Mouse (Mus musculus) heart, postnatal 4 days (tissue): Measurements from ENCODE around the gene Pyroxd2. TPM values are rescaled to one million over a fixed set of nuclear protein-coding genes. Genes with fewer than 3 reads are reported as not detected.
A peak's percentile ranks its signal among the peaks of the same experiment; 100 is the strongest.

Source experiments
- DNase-seq: peaks from one replicate; pipeline ENCODE4 v3.0.0; 2021
- total RNA-seq, 2 experiments: library from RNA; stranded (reverse); gene quantifications; 2 replicates each; pipeline ENCODE4 v1.2.3; 2021

Pyroxd2 gene
- total RNA-seq, 2 experiments from 2014 or later, result 7.6 to 8.2 TPM

GRCm38 (mm10) chr19:42745084-42745868 lies 7.3 kb downstream of the Pyroxd2 start:
- DNase-seq, result no peak

GRCm38 (mm10) chr19:42744162-42744586 lies 8.4 kb downstream of the Pyroxd2 start:
- DNase-seq, result peak; percentile 76

GRCm38 (mm10) chr19:42743261-42743660 lies 9.3 kb downstream of the Pyroxd2 start:
- no peak for DNase-seq

DNA sequence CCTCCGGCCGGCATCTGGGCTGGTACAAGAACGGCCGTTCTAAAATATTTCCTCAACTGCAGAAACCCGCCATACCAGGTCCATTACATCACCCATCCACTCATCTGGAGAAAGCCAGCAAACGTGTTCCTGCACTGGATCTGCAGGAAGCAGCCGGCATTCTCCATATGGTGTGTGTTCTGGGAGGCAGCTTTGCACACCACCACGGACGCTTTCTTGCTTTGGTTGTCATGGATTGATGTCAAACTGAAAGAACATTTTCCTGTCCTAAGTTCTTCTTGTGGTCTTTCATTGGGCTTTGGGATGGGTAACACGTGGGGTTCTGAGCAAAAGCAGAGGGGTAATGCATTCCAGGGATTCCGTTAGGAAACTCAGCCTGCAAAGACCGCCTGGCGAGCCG lies 10.7 kb downstream of the Pyroxd2 start:
- DNase-seq, result no peak

DNA sequence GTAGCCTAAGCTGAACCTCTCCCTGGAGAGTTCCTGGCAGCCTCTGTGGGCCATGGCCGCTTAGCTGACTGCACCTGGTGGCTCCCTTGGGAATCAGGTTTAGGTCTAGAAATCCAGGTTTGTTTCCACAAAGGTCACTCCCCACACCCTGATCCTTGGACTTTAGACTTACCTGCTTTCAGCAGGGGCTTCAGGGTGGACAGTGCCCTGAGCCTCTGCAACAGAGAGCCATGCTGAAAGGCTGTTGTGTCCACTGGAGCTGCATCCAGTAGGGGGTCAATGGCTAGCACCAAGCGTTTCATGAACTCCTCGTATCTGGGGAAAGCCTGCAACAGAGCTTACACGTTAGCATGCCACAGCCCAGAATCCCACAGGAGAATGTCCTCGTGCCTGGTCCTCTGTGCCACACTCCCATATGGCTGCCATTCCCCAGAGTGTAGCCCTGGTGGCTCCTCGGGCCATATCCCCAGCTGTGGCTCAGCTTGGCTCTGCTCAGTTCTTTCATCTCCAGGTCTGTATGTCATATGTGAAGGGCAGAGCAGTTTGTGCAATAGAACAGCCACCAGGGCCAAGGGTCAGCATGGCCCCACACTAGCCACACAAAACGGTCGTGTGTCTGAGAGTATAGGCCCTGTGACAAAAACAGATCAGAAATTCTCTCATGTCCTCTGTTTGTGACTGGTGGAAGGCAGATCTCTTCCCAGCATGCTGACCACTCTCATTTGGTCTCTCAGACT lies 12.2 kb downstream of the Pyroxd2 start:
- no peak for DNase-seq

GRCm38 (mm10) chr19:42739734-42740133 lies 12.8 kb downstream of the Pyroxd2 start:
- no peak for DNase-seq

DNA sequence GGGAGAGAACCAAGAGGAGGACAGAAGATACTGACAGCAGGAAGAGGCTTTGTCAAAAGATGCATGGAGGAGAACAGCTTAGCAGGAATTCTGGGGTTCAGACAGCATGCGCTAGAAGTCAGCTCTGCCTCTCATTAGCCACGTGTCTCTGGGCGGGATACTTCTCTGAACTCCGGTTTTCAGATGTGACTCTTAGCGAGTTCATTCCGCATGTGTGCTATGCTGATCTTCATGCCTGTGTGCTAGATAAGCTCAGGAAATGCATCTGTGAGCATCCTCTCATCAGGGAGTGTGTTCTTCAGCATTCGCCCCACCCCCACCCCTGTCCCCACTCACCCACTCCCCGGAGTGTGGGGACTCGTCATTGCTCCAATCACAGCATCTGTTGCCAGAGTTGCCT lies 14.8 kb downstream of the Pyroxd2 start:
- DNase-seq, result no peak

DNA sequence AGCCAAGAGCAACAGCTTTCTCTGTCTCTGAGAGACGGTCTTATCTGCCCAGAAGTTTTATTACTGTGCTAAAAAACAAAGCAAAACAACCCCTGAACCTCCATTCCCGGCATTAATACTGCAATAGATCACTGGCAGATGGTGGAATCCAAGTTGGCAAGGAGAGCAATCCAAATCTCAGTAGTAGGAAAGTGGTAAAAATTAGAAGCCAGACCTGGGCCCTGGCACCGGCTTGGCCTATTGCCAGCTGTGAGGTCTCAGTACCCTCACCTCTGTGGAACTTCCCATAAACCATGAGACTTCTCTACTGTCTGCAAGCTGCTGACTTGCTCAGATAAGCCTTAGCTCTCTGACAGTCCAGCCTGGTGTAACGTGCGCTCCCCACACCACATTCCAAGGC lies 17.6 kb downstream of the Pyroxd2 start:
- no peak for DNase-seq

GRCm38 (mm10) chr19:42727424-42727823 lies 25.2 kb downstream of the Pyroxd2 start:
- no peak for DNase-seq

- no peak for DNase-seq
Observed at GRCm38 (mm10) chr19:42726766-42727165, 25.8 kb downstream of the Pyroxd2 start.

GRCm38 (mm10) chr19:42725973-42726350 lies 26.6 kb downstream of the Pyroxd2 start:
- no peak for DNase-seq

DNA sequence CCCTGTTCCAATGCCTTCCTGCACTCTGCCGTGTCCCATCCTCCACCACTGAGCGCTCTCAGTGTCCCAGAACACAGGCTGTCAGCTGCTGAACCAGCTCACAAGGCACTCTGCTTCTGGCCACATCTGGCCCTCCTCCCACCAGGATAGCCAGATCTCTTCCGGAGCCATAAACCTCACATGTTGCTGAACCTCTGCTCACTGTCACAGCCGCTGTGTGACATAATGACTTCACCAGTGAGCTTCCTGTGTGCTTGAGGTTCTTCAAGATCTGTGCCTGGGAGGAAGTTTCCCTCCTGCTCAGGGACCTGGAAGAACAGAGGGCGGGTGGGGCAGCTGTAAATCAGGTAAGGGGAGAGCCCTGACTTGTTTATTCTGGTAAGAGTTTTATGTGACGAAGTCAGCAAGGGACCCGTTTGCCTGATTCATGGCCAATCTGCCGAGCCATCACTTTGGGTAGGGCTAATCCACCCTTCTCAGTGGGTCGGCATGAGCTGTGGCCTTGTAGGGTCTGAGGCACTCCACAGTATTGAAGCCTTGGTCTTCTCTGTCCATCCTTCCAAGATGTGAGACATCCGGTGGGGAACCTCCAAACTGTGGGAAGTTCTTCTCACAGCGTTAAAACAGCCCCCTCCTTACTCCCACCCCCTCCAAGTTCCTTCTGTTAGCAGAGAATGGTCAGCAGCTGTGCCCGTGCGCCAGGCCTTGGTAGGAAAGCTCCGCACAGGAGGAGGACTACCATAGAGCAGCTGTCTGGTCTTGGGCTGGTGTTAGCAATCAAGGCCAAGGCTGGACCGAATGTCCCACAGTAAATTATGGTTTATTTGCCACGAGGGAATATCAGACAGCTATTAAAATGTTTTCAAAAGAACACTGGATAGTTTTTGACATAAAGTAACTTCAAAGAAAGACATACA lies 27.3 kb downstream of the Pyroxd2 start:
- DNase-seq, result peak; percentile 46

GRCm38 (mm10) chr19:42723302-42723701 lies 29.3 kb downstream of the Pyroxd2 start:
- no peak for DNase-seq

- DNase-seq, result no peak
Observed at GRCm38 (mm10) chr19:42722500-42722899, 30.1 kb downstream of the Pyroxd2 start.

DNA sequence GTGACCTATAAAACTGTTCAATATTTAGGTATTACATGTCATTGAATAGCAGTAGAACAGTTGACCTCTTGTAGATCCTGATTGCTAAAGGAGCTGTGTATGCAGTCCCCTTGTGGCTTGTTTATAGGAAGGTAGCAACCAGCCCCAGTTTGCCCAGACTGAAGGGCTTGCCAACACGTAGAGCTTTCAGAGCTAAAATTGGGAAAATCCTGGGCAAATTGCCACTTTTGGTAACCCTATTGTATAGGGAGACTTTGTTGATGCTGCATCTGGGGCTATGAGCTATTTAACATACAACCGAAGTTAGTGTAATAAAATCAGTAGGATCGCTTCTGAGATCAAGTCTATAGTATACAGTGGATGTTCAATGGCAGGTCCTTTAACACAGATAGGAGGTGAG lies 34.5 kb downstream of the Pyroxd2 start:
- DNase-seq, result no peak

DNA sequence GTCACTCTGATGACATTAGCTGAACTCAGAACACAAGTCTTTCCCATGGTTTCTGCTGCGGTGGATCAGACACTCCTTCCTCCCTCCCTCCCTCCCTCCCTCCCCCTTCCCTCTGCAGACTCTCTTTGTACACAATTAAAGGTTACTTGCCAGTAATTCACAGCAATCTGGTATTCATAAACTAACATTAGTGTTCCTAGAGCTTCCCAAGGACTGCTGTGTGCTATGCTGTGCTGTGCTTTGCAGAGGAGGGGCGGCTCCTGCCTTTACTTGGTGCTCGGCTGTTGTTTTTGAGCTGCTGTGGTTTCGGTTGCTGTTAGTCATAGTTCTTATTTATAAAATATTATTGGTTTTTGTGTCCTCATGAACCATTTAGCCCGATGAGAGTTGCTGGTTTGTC lies 34.9 kb downstream of the Pyroxd2 start:
- no peak for DNase-seq

DNA sequence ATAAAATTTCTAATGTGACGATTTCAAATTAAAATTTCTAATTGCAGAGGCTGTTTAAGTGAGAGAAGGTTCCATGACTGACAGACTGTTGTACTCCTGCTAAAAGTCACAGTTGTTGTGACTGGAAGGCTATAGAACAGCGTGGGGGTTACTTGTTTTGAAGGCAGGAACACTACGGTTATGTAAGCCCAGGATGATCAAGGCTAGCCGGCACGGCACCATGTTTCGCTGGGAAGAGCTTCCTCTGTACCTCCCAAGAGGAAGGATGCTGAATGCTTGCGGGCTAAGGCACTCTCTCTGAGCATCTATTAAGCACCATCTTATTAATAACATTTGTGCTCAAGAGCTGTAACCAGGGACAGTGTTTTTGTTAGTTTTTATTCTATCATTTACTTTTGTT lies 36.1 kb downstream of the Pyroxd2 start:
- no peak for DNase-seq

- no peak for DNase-seq
Observed at GRCm38 (mm10) chr19:42713770-42714169, 38.8 kb downstream of the Pyroxd2 start.

DNA sequence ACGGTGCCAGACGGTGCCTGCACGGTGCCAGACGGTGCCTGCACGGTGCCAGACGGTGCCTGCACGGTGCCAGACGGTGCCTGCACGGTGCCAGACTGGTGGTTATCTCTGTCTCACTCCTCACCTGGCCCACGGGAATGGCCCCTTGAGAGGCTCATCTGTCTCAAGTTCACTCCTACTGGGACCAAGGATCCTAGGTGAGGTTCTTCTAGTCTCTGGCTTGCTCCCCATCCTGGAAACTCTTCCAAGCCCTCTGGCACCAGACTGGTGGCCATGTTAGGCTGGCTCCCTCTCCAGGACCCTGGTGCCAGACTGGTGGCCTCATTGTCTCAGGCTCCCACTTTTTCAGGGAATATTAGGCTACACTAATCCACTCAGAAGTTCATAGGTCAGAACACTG lies 53.1 kb downstream of the Pyroxd2 start:
- DNase-seq, result no peak

- no peak for DNase-seq
Observed at GRCm38 (mm10) chr19:42698576-42698975, 54.0 kb downstream of the Pyroxd2 start.

DNA sequence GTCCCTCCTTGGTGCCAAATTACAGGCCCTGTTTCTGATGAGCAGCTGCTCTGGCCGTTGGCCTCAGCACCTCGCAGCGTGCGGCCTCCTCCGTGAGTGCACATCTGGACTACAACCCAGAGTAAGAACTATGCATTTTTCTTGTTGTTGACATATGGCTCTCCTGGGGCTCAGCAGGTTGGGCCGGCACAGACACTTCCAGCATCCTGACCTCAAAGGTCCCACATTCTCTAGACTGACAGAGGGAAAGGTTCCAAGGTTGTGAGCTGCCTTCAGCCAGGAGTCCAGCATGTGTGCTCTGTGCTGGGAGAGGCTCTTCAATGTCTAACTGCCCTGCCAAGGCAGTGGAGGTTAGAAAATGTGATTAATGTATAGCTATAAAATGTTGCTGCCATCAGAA lies 55.2 kb downstream of the Pyroxd2 start:
- no peak for DNase-seq

GRCm38 (mm10) chr19:42690256-42690655 lies 62.3 kb downstream of the Pyroxd2 start:
- DNase-seq, result no peak

DNA sequence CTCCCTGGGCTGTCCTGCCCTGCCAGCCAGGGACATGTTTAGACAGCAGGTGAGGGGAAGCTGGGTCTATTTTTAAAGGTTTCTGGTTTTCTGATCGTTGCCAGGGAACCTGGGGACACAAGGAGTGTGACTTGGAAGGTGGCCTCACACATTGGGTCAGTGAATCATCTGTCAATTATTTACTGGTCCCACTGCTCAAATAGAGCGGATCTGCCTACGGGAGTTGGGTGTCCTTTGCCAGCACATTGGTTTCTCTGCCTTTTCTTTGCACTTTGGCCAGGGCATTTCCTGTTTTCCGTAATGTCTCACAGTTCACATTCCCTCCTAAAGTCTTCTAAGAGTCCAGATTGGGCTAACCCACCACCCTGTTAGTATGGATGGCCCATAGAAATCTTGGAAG lies 62.8 kb downstream of the Pyroxd2 start:
- DNase-seq, result no peak
